ENCODE assay signal across 10 mouse cellular contexts in genomic region chr17:24669214-24669544, GRCm38 (mm10). TPM values are rescaled to one million over a fixed set of nuclear protein-coding genes. Genes with fewer than 3 reads are reported as not detected.
DNase-seq lines count a peak whose midpoint lies in the region; ATAC-seq and TF ChIP-seq lines count a peak whose summit lies in the region.
"Not testable (repeated sequence)": the region's sequence is repeated elsewhere in the genome, so short reads cannot be mapped to it uniquely, and the experiment has no call there.
"Had no signal": no experiment of that assay in that cellular context is flagged by ENCODE, and none has a peak within 500 bp of the region (broad histone marks: within the 10 kb centered on the region; RNA-seq: fewer than 3 reads in every experiment).

No protein-coding gene starts in this region.

- H3K4me2 ChIP-seq in forebrain, embryonic 14.5 days (ENCODE audit: low read length): peak overlapping the region; percentile 84
- H3K4me2 ChIP-seq in heart, postnatal 0 days (ENCODE audit: low read depth, low read length): peak overlapping the region; percentile 92
- peak overlapping the region; percentile 81 for H3K4me2 ChIP-seq in neural tube, embryonic 12.5 days (replicated peaks)

- H3K4me1 ChIP-seq in cortical plate, adult 2 months (ENCODE audit: control insufficient read depth, insufficient read depth, low read length): not testable (repeated sequence)
- peaks cover 18% of the 10 kb centered on the region for H3K4me1 ChIP-seq in forebrain, embryonic 14.5 days (ENCODE audit: control insufficient read depth, insufficient read depth, low read length)
- peaks cover 29% of the 10 kb centered on the region for H3K4me1 ChIP-seq in heart, postnatal 0 days (ENCODE audit: control insufficient read depth, insufficient read depth)
- H3K4me1 ChIP-seq in kidney, adult 2 months (ENCODE audit: control insufficient read depth, insufficient read depth, low read length): peaks cover 14% of the 10 kb centered on the region
- H3K4me1 ChIP-seq in liver, adult 2 months (ENCODE audit: control insufficient read depth, insufficient read depth, low read length): peaks cover 17% of the 10 kb centered on the region
- H3K4me1 ChIP-seq in neural tube, embryonic 12.5 days: peaks cover 27% of the 10 kb centered on the region

- 13% methylated on average over 15 of the region's 15 CpGs for WGBS in forebrain, embryonic 14.5 days
- WGBS in heart, postnatal 0 days: 6% methylated on average over 15 of the region's 15 CpGs
- 9% methylated on average over 15 of the region's 15 CpGs for WGBS in kidney, adult 2 months
- 5% methylated on average over 15 of the region's 15 CpGs for WGBS in liver, adult 2 months
- whole genome bisulfite sequencing in macrophage (ENCODE audit: missing documents): 11% methylated on average over 15 of the region's 15 CpGs
- 13% methylated on average over 15 of the region's 15 CpGs for WGBS in neural tube, embryonic 12.5 days

- not testable (repeated sequence) for H3K9me3 ChIP-seq in forebrain, embryonic 14.5 days (replicated peaks; ENCODE audit: control insufficient read depth, low read length); heart, postnatal 0 days (replicated peaks; ENCODE audit: control insufficient read depth, low read length); neural tube, embryonic 12.5 days

- not testable (repeated sequence) for H3K27me3 ChIP-seq in forebrain, embryonic 14.5 days (replicated peaks; ENCODE audit: control insufficient read depth, insufficient read depth, low read length); heart, postnatal 0 days (ENCODE audit: control insufficient read depth, insufficient read depth, low read length); kidney, adult 2 months (replicated peaks; ENCODE audit: control insufficient read depth, insufficient read depth, low read length); liver, adult 2 months (ENCODE audit: control insufficient read depth, insufficient read depth, low read length); neural tube, embryonic 12.5 days (replicated peaks)

- ATAC-seq in forebrain, embryonic 14.5 days: peak; percentile 43
- not testable (repeated sequence) for ATAC-seq in heart, postnatal 0 days (ENCODE audit: insufficient read depth, low read depth)
- ATAC-seq in neural tube, embryonic 12.5 days (ENCODE audit: low FRiP score, low read depth): peak; percentile 41

- H3K4me3 ChIP-seq in cortical plate, adult 2 months (ENCODE audit: insufficient read depth, low read length): peak overlapping the region; percentile 50
- peak overlapping the region; percentile 96 for H3K4me3 ChIP-seq in forebrain, embryonic 14.5 days (ENCODE audit: low read depth, low read length)
- H3K4me3 ChIP-seq in heart, postnatal 0 days (ENCODE audit: low read depth, low read length): peak overlapping the region; percentile 81
- peak overlapping the region; percentile 65 for H3K4me3 ChIP-seq in kidney, adult 2 months (ENCODE audit: insufficient read depth, low read depth, low read length)
- H3K4me3 ChIP-seq in liver, adult 2 months (ENCODE audit: insufficient read depth, low read depth, low read length): peak overlapping the region; percentile 13
- H3K4me3 ChIP-seq in macrophage (ENCODE audit: inconsistent target): peak overlapping the region; percentile 49
- peak overlapping the region; percentile 99 for H3K4me3 ChIP-seq in neural tube, embryonic 12.5 days

- H3K36me3 ChIP-seq in forebrain, embryonic 14.5 days (ENCODE audit: control insufficient read depth, insufficient read depth, low read length); heart, postnatal 0 days (replicated peaks; ENCODE audit: control insufficient read depth, insufficient read depth, low read length); kidney, adult 2 months (ENCODE audit: control insufficient read depth, insufficient read depth, low read length); liver, adult 2 months (ENCODE audit: control insufficient read depth, insufficient read depth, low read length); macrophage (ENCODE audit: inconsistent target); neural tube, embryonic 12.5 days: not testable (repeated sequence)

- H3K27ac ChIP-seq in cortical plate, adult 2 months (ENCODE audit: insufficient read depth, low read length): peak overlapping the region; percentile 68; the same call in 1 of the 2 replicates
- peak overlapping the region; percentile 76 for H3K27ac ChIP-seq in forebrain, embryonic 14.5 days (ENCODE audit: low read depth, low read length)
- H3K27ac ChIP-seq in heart, postnatal 0 days (ENCODE audit: low read depth): peak overlapping the region; percentile 77
- H3K27ac ChIP-seq in kidney, adult 2 months (ENCODE audit: insufficient read depth, low read depth, low read length): peak overlapping the region; percentile 32; the same call in 1 of the 2 replicates
- peak overlapping the region; percentile 23 for H3K27ac ChIP-seq in liver, adult 2 months (replicated peaks; ENCODE audit: insufficient read depth, low read depth, low read length)
- peak overlapping the region; percentile 28; the same call in 1 of the 2 replicates for H3K27ac ChIP-seq in macrophage
- H3K27ac ChIP-seq in neural tube, embryonic 12.5 days: 0 out of 2 replicates have a peak overlapping the region, but pooled peaks have one; percentile 59

- TF ChIP-seq EP300 in heart, postnatal 0 days (IDR thresholded peaks at IDR 0.05; ENCODE audit: low read depth): not testable (repeated sequence)

- not testable (repeated sequence) for DNase-seq in forebrain, embryonic 14.5 days (ENCODE audit: low spot score); heart, postnatal 0 days (ENCODE audit: low spot score); kidney, adult 2 months; liver, adult 2 months (ENCODE audit: extremely low read depth, low read depth, low spot score)

- peaks cover 28% of the 10 kb centered on the region; the same call in 1 of the 2 replicates for H3K79me2 ChIP-seq in liver, adult 2 months (ENCODE audit: control insufficient read depth, insufficient read depth, low read length)
- H3K79me2 ChIP-seq in macrophage (ENCODE audit: inconsistent target): peaks cover 42% of the 10 kb centered on the region

- TF ChIP-seq POLR2A in cortical plate, adult 2 months (IDR thresholded peaks at IDR 0.05; ENCODE audit: extremely low read depth, insufficient read depth, low read length); kidney, adult 2 months (IDR thresholded peaks at IDR 0.05; ENCODE audit: low read depth, low read length); liver, adult 2 months (IDR thresholded peaks at IDR 0.05; ENCODE audit: extremely low read depth, insufficient read depth, low read length): not testable (repeated sequence)

- H3K9ac ChIP-seq in forebrain, embryonic 14.5 days (ENCODE audit: low read length): peak overlapping the region; percentile 96
- H3K9ac ChIP-seq in heart, postnatal 0 days (replicated peaks; ENCODE audit: low read depth, low read length): peak overlapping the region; percentile 88
- H3K9ac ChIP-seq in liver, adult 2 months (ENCODE audit: low read depth, low read length): peak overlapping the region; percentile 26
- H3K9ac ChIP-seq in neural tube, embryonic 12.5 days: peak overlapping the region; percentile 97; the same call in 1 of the 2 replicates

- TF ChIP-seq CTCF in cortical plate, adult 2 months (IDR thresholded peaks at IDR 0.05; ENCODE audit: extremely low read depth, insufficient read depth, low read length); heart, postnatal 0 days (IDR thresholded peaks at IDR 0.05; ENCODE audit: low read depth); kidney, adult 2 months (conservative IDR thresholded peaks at IDR 0.05; ENCODE audit: insufficient read depth, insufficient read length, low read depth, low read length); liver, adult 2 months (IDR thresholded peaks at IDR 0.05; ENCODE audit: low read depth, low read length): not testable (repeated sequence)

RNA-seq across cellular contexts. Expression of gene Zfp598, which starts 0.3 kb away (rescaled TPM):
- 53.5 and 53.6 TPM in 2 replicates for polyA plus RNA-seq in cortical plate, adult 2 months (2012; rRNA removed)
- polyA plus RNA-seq in forebrain, embryonic 14.5 days (2014; fragmentation: Nextera tagmentation; extraction: Ambion mirVana): 14.9 and 19.7 TPM in 2 replicates
- 25.4 and 27.5 TPM in 2 replicates for total RNA-seq in heart, postnatal 0 days (2014; rRNA removed; ENCODE audit: low replicate concordance)
- polyA plus RNA-seq in heart, postnatal 0 days (2015; fragmentation: Nextera tagmentation; extraction: Ambion mirVana): 7.8 TPM in 2 replicates
- polyA plus RNA-seq in kidney, adult 2 months (2012; rRNA removed): 44.3 and 57.6 TPM in 2 replicates
- 11.1 and 16.0 TPM in 2 replicates for total RNA-seq in liver, adult 2 months (2014; rRNA removed)
- 67.8 and 106 TPM in 2 replicates for polyA plus RNA-seq in liver, adult 2 months (2012; rRNA removed)
- total RNA-seq in macrophage (2018; cell fraction: chromatin; rRNA removed): 100 to 1,000 TPM in 1 of 26 experiments, 10 to 100 TPM in 25; 23.0 to 109 (median 39.0) TPM
- 10 to 100 TPM in 25 of 26 experiments, 1 to 10 TPM in 1; 9.8 to 17.4 (median 13.4) TPM for total RNA-seq in macrophage (2018; cell fraction: cytosol; rRNA removed)
- 10 to 100 TPM; 16.4 to 61.1 (median 29.3) TPM for total RNA-seq in macrophage (2018; cell fraction: nucleus; rRNA removed)
- polyA plus RNA-seq in macrophage (2018): 8.0 to 14.3 TPM (median 12.2 TPM) in 3 replicates
- 24.1 and 27.2 TPM in 2 replicates for polyA plus RNA-seq in neural tube, embryonic 12.5 days (2016; fragmentation: Nextera tagmentation; extraction: Ambion mirVana)

RNA-seq across cellular contexts. Expression of gene Npw, which starts 10.9 kb away (rescaled TPM):
- polyA plus RNA-seq in cortical plate, adult 2 months (2012; rRNA removed): 0.34 and 0.50 TPM in 2 replicates
- polyA plus RNA-seq in forebrain, embryonic 14.5 days (2014; fragmentation: Nextera tagmentation; extraction: Ambion mirVana): not detected in 2 replicates
- total RNA-seq in heart, postnatal 0 days (2014; rRNA removed; ENCODE audit: low replicate concordance): not detected in 2 replicates
- polyA plus RNA-seq in heart, postnatal 0 days (2015; fragmentation: Nextera tagmentation; extraction: Ambion mirVana): not detected in 2 replicates
- not detected in 2 replicates for polyA plus RNA-seq in kidney, adult 2 months (2012; rRNA removed)
- total RNA-seq in liver, adult 2 months (2014; rRNA removed): not detected in 2 replicates
- polyA plus RNA-seq in liver, adult 2 months (2012; rRNA removed): not detected in 2 replicates
- total RNA-seq in macrophage (2018; cell fraction: chromatin; rRNA removed): not detected
- not detected for total RNA-seq in macrophage (2018; cell fraction: cytosol; rRNA removed)
- not detected for total RNA-seq in macrophage (2018; cell fraction: nucleus; rRNA removed)
- not detected in 3 replicates for polyA plus RNA-seq in macrophage (2018)
- polyA plus RNA-seq in neural tube, embryonic 12.5 days (2016; fragmentation: Nextera tagmentation; extraction: Ambion mirVana): not detected in 2 replicates
- total RNA-seq: gastrocnemius, postnatal 4 days; left cerebral cortex, postnatal 10 days; megakaryocyte progenitor cell, adult 5-6 weeks had no signal

RNA-seq across cellular contexts. Expression of gene Slc9a3r2, which starts 19.1 kb away (rescaled TPM):
- 68.2 and 69.0 TPM in 2 replicates for polyA plus RNA-seq in cortical plate, adult 2 months (2012; rRNA removed)
- 22.4 and 31.3 TPM in 2 replicates for polyA plus RNA-seq in forebrain, embryonic 14.5 days (2014; fragmentation: Nextera tagmentation; extraction: Ambion mirVana)
- total RNA-seq in heart, postnatal 0 days (2014; rRNA removed; ENCODE audit: low replicate concordance): 87.9 and 118 TPM in 2 replicates
- polyA plus RNA-seq in heart, postnatal 0 days (2015; fragmentation: Nextera tagmentation; extraction: Ambion mirVana): 61.9 and 68.1 TPM in 2 replicates
- polyA plus RNA-seq in kidney, adult 2 months (2012; rRNA removed): 111 and 123 TPM in 2 replicates
- total RNA-seq in liver, adult 2 months (2014; rRNA removed): 8.8 and 13.6 TPM in 2 replicates
- polyA plus RNA-seq in liver, adult 2 months (2012; rRNA removed): 24.9 and 31.5 TPM in 2 replicates
- total RNA-seq in macrophage (2018; cell fraction: chromatin; rRNA removed): 1 to 10 TPM in 1 of 26 experiments, not detected in 25; 4.0 TPM
- under 1 TPM in 7 of 26 experiments, not detected in 19; 0.05 to 0.12 (median 0.09) TPM for total RNA-seq in macrophage (2018; cell fraction: cytosol; rRNA removed)
- total RNA-seq in macrophage (2018; cell fraction: nucleus; rRNA removed): under 1 TPM in 1 of 26 experiments, not detected in 25; 0.79 TPM
- polyA plus RNA-seq in macrophage (2018): 0.15 TPM in 1 of 3 replicates, not detected in the others
- polyA plus RNA-seq in neural tube, embryonic 12.5 days (2016; fragmentation: Nextera tagmentation; extraction: Ambion mirVana): 36.9 and 37.7 TPM in 2 replicates

RNA-seq across cellular contexts. Expression of gene Syngr3, which starts 20.6 kb away (rescaled TPM):
- polyA plus RNA-seq in cortical plate, adult 2 months (2012; rRNA removed): 177 and 184 TPM in 2 replicates
- 105 and 136 TPM in 2 replicates for polyA plus RNA-seq in forebrain, embryonic 14.5 days (2014; fragmentation: Nextera tagmentation; extraction: Ambion mirVana)
- not detected in 2 replicates for total RNA-seq in heart, postnatal 0 days (2014; rRNA removed; ENCODE audit: low replicate concordance)
- polyA plus RNA-seq in heart, postnatal 0 days (2015; fragmentation: Nextera tagmentation; extraction: Ambion mirVana): 0.16 and 0.49 TPM in 2 replicates
- 1.5 and 2.2 TPM in 2 replicates for polyA plus RNA-seq in kidney, adult 2 months (2012; rRNA removed)
- total RNA-seq in liver, adult 2 months (2014; rRNA removed): 0.09 and 0.13 TPM in 2 replicates
- 0.10 TPM in 2 replicates for polyA plus RNA-seq in liver, adult 2 months (2012; rRNA removed)
- total RNA-seq in macrophage (2018; cell fraction: chromatin; rRNA removed): under 1 TPM in 6 of 26 experiments, not detected in 20; 0.33 to 0.71 (median 0.49) TPM
- under 1 TPM in 24 of 26 experiments, not detected in 2; 0.06 to 0.65 (median 0.17) TPM for total RNA-seq in macrophage (2018; cell fraction: cytosol; rRNA removed)
- total RNA-seq in macrophage (2018; cell fraction: nucleus; rRNA removed): 1 to 10 TPM in 3 of 26 experiments, under 1 TPM in 10, not detected in 13; 0.28 to 2.1 (median 0.72) TPM
- polyA plus RNA-seq in macrophage (2018): 0.14 to 0.76 TPM (median 0.19 TPM) in 3 replicates
- polyA plus RNA-seq in neural tube, embryonic 12.5 days (2016; fragmentation: Nextera tagmentation; extraction: Ambion mirVana): 42.3 and 43.3 TPM in 2 replicates
- total RNA-seq: megakaryocyte progenitor cell, adult 5-6 weeks had no signal

RNA-seq across cellular contexts. Expression of gene Gfer, which starts 26.8 kb away (rescaled TPM):
- 21.1 and 21.5 TPM in 2 replicates for polyA plus RNA-seq in cortical plate, adult 2 months (2012; rRNA removed)
- 36.5 and 37.7 TPM in 2 replicates for polyA plus RNA-seq in forebrain, embryonic 14.5 days (2014; fragmentation: Nextera tagmentation; extraction: Ambion mirVana)
- total RNA-seq in heart, postnatal 0 days (2014; rRNA removed; ENCODE audit: low replicate concordance): 25.1 and 37.3 TPM in 2 replicates
- 31.0 and 31.6 TPM in 2 replicates for polyA plus RNA-seq in heart, postnatal 0 days (2015; fragmentation: Nextera tagmentation; extraction: Ambion mirVana)
- polyA plus RNA-seq in kidney, adult 2 months (2012; rRNA removed): 29.8 and 34.7 TPM in 2 replicates
- 32.6 and 38.2 TPM in 2 replicates for total RNA-seq in liver, adult 2 months (2014; rRNA removed)
- polyA plus RNA-seq in liver, adult 2 months (2012; rRNA removed): 49.8 and 51.9 TPM in 2 replicates
- total RNA-seq in macrophage (2018; cell fraction: chromatin; rRNA removed): 10 to 100 TPM in 7 of 26 experiments, 1 to 10 TPM in 18, under 1 TPM in 1; 0.97 to 14.5 (median 5.4) TPM
- 10 to 100 TPM; 10.6 to 30.4 (median 22.3) TPM for total RNA-seq in macrophage (2018; cell fraction: cytosol; rRNA removed)
- total RNA-seq in macrophage (2018; cell fraction: nucleus; rRNA removed): 10 to 100 TPM in 12 of 26 experiments, 1 to 10 TPM in 14; 2.8 to 25.4 (median 9.4) TPM
- 16.2 to 28.0 TPM (median 20.3 TPM) in 3 replicates for polyA plus RNA-seq in macrophage (2018)
- polyA plus RNA-seq in neural tube, embryonic 12.5 days (2016; fragmentation: Nextera tagmentation; extraction: Ambion mirVana): 40.2 and 41.9 TPM in 2 replicates

Comparison
In these comparisons a context has a peak if more than half of its experiments do, and no peak if none do; other contexts are left out.
1. H3K27ac ChIP-seq: peak in every context shown above with its lines; median percentile 77 in heart, postnatal 0 days; 76 in forebrain, embryonic 14.5 days; 68 in cortical plate, adult 2 months; 59 in neural tube, embryonic 12.5 days; 32 in kidney, adult 2 months; 28 in macrophage; 23 in liver, adult 2 months.
2. H3K4me3 ChIP-seq: peak in every context shown above with its lines; median percentile 99 in neural tube, embryonic 12.5 days; 96 in forebrain, embryonic 14.5 days; 81 in heart, postnatal 0 days; 65 in kidney, adult 2 months; 50 in cortical plate, adult 2 months; 49 in macrophage; 13 in liver, adult 2 months.
3. H3K9ac ChIP-seq: peak in every context shown above with its lines; median percentile 97 in neural tube, embryonic 12.5 days; 96 in forebrain, embryonic 14.5 days; 88 in heart, postnatal 0 days; 26 in liver, adult 2 months.
4. RNA of gene Slc9a3r2, which starts 19.1 kb away (polyA plus RNA-seq): 111 to 123 TPM in kidney, adult 2 months, 68.2 to 69.0 TPM in cortical plate, adult 2 months, 61.9 to 68.1 TPM in heart, postnatal 0 days, 36.9 to 37.7 TPM in neural tube, embryonic 12.5 days, 24.9 to 31.5 TPM in liver, adult 2 months and 22.4 to 31.3 TPM in forebrain, embryonic 14.5 days; 0.15 TPM in macrophage; every median in the first group is over 10 times any median in the second.
5. Peak in every context shown above with its lines, with median percentiles within 50 percentile points of each other: H3K4me2 ChIP-seq.